Mouse (Mus musculus): ENCODE data around the gene Smg7.

GRCm38 (mm10) chr1:152808392-152808680 is 94.1 kb downstream of the Smg7 start:
- TF ChIP-seq POLR2A (IDR thresholded peaks at IDR 0.05; ENCODE audit: control insufficient read depth in 1 of 2, insufficient read depth in 1 of 2, low read depth in 1 of 2, low read length in 2 of 2, poor library complexity in 1 of 2) (no peak), UBTF (IDR thresholded peaks at IDR 0.05; ENCODE audit: borderline replicate concordance, insufficient read depth, low read depth, low read length) (no peak), CHD2 (IDR thresholded peaks at IDR 0.05; ENCODE audit: low read length) (no peak), CTCF (IDR thresholded peaks at IDR 0.05 in 2 of 3, conservative IDR thresholded peaks at IDR 0.05 in 1 of 3; ENCODE audit: control insufficient read depth in 1 of 3, insufficient read depth in 1 of 3, low read depth in 2 of 3, low read length in 3 of 3, poor library complexity in 1 of 3, severe bottlenecking in 1 of 3) (no peak), TBP (IDR thresholded peaks at IDR 0.05; ENCODE audit: low read depth, low read length) (no peak), EP300 (IDR thresholded peaks at IDR 0.05; ENCODE audit: low read depth in 1 of 2, low read length in 2 of 2) (0 out of 4 replicates have a peak, but pooled peaks of 1 of the 2 experiments have one; percentile 17), ETS1 (IDR thresholded peaks at IDR 0.05; ENCODE audit: low read depth, low read length) (no peak), RCOR1 (IDR thresholded peaks at IDR 0.05; ENCODE audit: low read depth, low read length) (no peak), MAFK (IDR thresholded peaks at IDR 0.05; ENCODE audit: borderline replicate concordance, low read depth, low read length) (no peak), E2F4 (IDR thresholded peaks at IDR 0.05; ENCODE audit: borderline replicate concordance, low read depth, low read length) (no peak), GABPA (IDR thresholded peaks at IDR 0.05; ENCODE audit: low read depth, low read length) (no peak), NRF1 (IDR thresholded peaks at IDR 0.05; ENCODE audit: insufficient read depth, low read depth, low read length, poor library complexity, severe bottlenecking) (no peak), ZMIZ1 (IDR thresholded peaks at IDR 0.05; ENCODE audit: low read depth, low read length) (no peak)

All from MEL (cell line).